Mouse (Mus musculus): ENCODE results near the gene Fat2.

DNA sequence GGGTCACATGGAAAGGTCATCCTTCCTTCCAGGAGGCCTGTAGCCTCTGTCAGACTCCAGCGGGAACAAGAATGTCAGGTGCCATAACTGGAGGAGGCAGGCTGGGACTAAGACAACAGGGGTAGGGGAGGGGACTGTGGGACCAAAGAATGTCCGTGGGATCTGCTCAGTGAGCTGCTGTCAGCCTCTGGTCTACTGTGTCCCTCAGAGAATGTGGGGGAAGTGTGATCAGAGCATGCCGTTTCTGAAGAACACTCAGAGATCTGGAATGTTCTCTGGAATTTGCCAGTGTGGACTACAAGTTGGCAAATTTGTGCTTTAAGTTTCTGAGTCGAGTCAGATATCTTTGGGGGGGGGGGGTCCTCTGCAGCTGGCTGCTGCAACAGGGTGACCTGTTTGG is 34.0 kb downstream of the Fat2 start:
- TF ChIP-seq HCFC1 (IDR thresholded peaks at IDR 0.05; ENCODE audit: borderline replicate concordance, insufficient read depth, low read length) (no peak), MAFK (IDR thresholded peaks at IDR 0.05; ENCODE audit: insufficient read depth, low read depth, low read length) (no peak), ZNF384 (IDR thresholded peaks at IDR 0.05; ENCODE audit: low read depth, low read length) (no peak), CHD2 (IDR thresholded peaks at IDR 0.05; ENCODE audit: low read depth, low read length) (no peak)

Data from ES-E14 (cell line).